Mouse (Mus musculus) liver, postnatal 0 days (tissue): ENCODE results near the gene Tmem235. TPM values are rescaled to one million over a fixed set of nuclear protein-coding genes. Genes with fewer than 3 reads are reported as not detected.
"Not testable (repeated sequence)": the region's sequence is repeated elsewhere in the genome, so short reads cannot be mapped to it uniquely, and the experiment has no call there.

Experiments used
- ATAC-seq: fragments of 200-750 bp; cut with Nextera tagmentation; 2 replicates; pipeline ENCODE4 v1.8.0; 2017; ENCODE audit warnings: mild to moderate bottlenecking, moderate library complexity
- DNase-seq: peaks from one replicate; pipeline ENCODE4 v3.0.0-alpha.2; 2016
- H3K27ac ChIP-seq: fragments of 300-500 bp; sonication (generic); 2 replicates; pipeline ENCODE4 v1.5.1; 2014; ENCODE audit warnings: antibody characterized with exemption, moderate library complexity, mild to moderate bottlenecking, low read depth
- H3K27me3 ChIP-seq: fragments of 300-500 bp; sonication (generic); 2 replicates; pipeline ENCODE4 v1.6.1; 2014; ENCODE audit warnings: low read length, control low read depth, mixed read lengths; ENCODE audit not compliant: insufficient read depth
- H3K36me3 ChIP-seq: fragments of 300-500 bp; sonication (generic); replicated peaks from 2 replicates; pipeline ENCODE4 v1.6.1; 2014; ENCODE audit warnings: mild to moderate bottlenecking, control low read depth, low read length, moderate library complexity, mixed read lengths; ENCODE audit not compliant: insufficient read depth
- H3K4me1 ChIP-seq: fragments of 300-500 bp; sonication (generic); 2 replicates; pipeline ENCODE4 v1.6.1; 2014; ENCODE audit warnings: antibody characterized with exemption, mild to moderate bottlenecking, control low read depth; ENCODE audit not compliant: insufficient read depth
- H3K4me2 ChIP-seq: fragments of 300-500 bp; sonication (generic); 2 replicates; pipeline ENCODE4 v1.6.1; 2014; ENCODE audit warnings: low read depth, mild to moderate bottlenecking, low read length, moderate library complexity, mixed read lengths
- H3K4me3 ChIP-seq: fragments of 300-500 bp; sonication (generic); 2 replicates; pipeline ENCODE4 v1.5.1; 2014; ENCODE audit warnings: low read depth, low read length
- H3K9ac ChIP-seq: fragments of 300-500 bp; sonication (generic); replicated peaks from 2 replicates; pipeline ENCODE4 v1.6.1; 2014; ENCODE audit warnings: mild to moderate bottlenecking, moderate library complexity
- H3K9me3 ChIP-seq: fragments of 300-500 bp; sonication (generic); 2 replicates; pipeline ENCODE4 v1.6.1; 2016; ENCODE audit warnings: mild to moderate bottlenecking, control low read depth, low read length, mixed read lengths
- CTCF ChIP-seq: sonication (generic); IDR thresholded peaks from 2 replicates; pipeline ENCODE4 v1.5.1; 2016; ENCODE audit warnings: antibody characterized with exemption, low read depth
- EP300 ChIP-seq: IDR thresholded peaks from 2 replicates; pipeline ENCODE4 v1.6.1; 2016; ENCODE audit warnings: antibody characterized with exemption, low read depth, mild to moderate bottlenecking
- WGBS: fragments of 180-500 bp; shearing (Covaris S2); extraction: QIAGEN DNeasy Blood & Tissue Kit; methylation state at CpG from one replicate; pipeline ENCODE4 v1.1.7; 2014; ENCODE audit not compliant: insufficient replicate concordance; 5-methylcytosine and 5-hydroxymethylcytosine counted together
- polyA plus RNA-seq: library from polyadenylated mRNA; unstranded; fragments of >200 nt; fragmentation: Nextera tagmentation; extraction: Ambion mirVana; gene quantifications from 2 replicates; pipeline ENCODE4 v1.2.1, GENCODE M21; 2015

The Tmem235 gene
- not detected in 2 replicates for polyA plus RNA-seq

DNA sequence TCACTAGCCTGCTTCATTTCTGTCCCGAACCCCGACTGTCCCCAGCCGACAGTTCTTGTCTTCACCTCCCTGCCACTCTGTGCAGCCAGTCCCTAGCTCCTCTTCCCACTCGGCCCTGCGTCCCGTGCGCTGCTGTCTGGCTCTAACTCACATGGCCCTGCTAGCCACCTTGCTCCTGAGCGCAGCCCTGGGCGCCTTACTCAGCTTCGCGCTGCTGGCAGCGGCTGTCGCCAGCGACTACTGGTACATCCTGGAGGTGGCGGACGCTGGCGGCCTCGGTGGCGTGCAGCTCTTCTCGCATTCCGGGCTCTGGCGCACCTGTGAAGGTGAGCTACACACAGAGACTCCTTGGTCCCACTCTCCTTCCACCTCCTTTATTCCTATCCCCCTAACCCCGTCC lies at the start of gene Tmem235:
Tmem235 (plus strand) TSS at position 152 of the 400 bp plus-strand sequence.
- 6% methylated on average over 23 of the region's 23 CpGs for WGBS
- Histone ChIP-seq H3K4me2 (no peak within 1 kb of the TSS), H3K4me3 (no peak within 1 kb of the TSS), H3K9me3 (no peaks in the 10 kb centered on the region), H3K4me1 (peaks cover 3% of the 10 kb centered on the region), H3K36me3 (peaks cover 19% of the 10 kb centered on the region), H3K27me3 (peaks cover 32% of the 10 kb centered on the region), H3K9ac (no peak within 1 kb of the TSS), H3K27ac (no peak within 1 kb of the TSS)
- DNase-seq (no peak), ATAC-seq (no peak)
- no peak for TF ChIP-seq CTCF
- no peak for TF ChIP-seq EP300

DNA sequence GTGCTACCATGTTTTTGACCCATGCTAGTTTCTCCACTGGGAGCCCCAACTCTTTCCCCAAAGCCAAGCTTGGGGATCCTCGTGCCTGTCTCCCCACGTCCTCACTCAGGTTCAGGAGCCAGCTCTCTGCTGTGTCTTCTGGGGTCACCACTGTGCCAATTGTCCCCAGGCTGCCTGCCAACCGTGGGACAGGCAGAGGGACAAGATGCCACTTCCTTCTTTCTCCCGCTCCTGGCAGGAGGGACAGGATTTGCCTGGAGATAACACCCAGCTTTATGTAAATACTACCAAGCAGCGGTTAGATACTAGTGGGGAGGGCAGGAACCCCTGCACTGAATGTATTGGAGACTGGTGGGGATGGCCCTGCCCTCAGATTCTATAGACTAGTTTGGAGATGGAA lies 46.7 kb upstream of the Tmem235 start:
- H3K27me3 ChIP-seq = no peaks in the 10 kb centered on the region
- DNase-seq (no peak), ATAC-seq (no peak)
- H3K4me2 ChIP-seq = no peak overlapping the region
- H3K9ac ChIP-seq = no peak overlapping the region
- H3K4me1 ChIP-seq = peaks cover 22% of the 10 kb centered on the region
- no peaks in the 10 kb centered on the region for H3K9me3 ChIP-seq
- peaks cover 73% of the 10 kb centered on the region for H3K36me3 ChIP-seq
- WGBS = 49% methylated on average over 5 of the region's 5 CpGs
- no peak overlapping the region for H3K4me3 ChIP-seq
- TF ChIP-seq CTCF = no peak
- no peak for TF ChIP-seq EP300
- peak overlapping the region; percentile 45; the same call in 1 of the 2 replicates for H3K27ac ChIP-seq

DNA sequence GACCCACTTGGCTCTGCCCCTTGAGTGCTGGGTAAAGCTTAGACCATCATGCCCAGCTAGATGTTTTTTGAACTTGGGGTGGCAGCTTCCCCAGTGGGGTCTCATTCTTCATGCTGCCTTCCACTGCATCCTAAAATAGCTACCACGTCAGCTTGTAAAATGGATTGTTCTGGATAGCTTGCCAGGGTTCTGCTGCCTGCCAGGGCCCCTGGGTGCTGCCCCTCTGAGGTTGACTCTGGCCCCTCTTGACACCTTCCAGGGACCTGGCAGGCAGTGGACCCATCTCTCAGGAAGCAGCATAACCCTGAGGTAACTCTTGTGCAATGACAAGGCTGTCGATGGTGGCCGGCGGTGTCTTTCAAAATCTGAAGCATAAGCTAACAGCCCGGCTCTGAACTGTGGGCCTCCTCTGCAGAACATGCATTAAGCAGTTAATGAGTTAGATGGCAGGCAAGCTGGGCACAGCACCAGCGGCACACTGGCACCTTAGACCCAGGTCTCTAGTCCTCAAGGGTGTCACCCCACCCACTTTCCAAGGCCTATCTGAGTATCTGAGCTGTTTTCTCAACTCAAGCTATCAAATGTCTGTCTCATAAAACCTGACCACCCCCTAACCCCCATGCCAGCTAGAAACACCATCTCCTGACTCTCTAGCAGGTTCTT lies 45.7 kb upstream of the Tmem235 start:
- H3K4me2 ChIP-seq = no peak overlapping the region
- H3K36me3 ChIP-seq = peaks cover 82% of the 10 kb centered on the region
- no peak overlapping the region for H3K4me3 ChIP-seq
- no peak for ATAC-seq
- H3K9me3 ChIP-seq = no peaks in the 10 kb centered on the region
- H3K9ac ChIP-seq = no peak overlapping the region
- WGBS = 64% methylated on average over 6 of the region's 6 CpGs
- H3K27ac ChIP-seq = peak overlapping the region; percentile 58; the same call in 1 of the 2 replicates
- H3K27me3 ChIP-seq = no peaks in the 10 kb centered on the region
- no peak for DNase-seq
- TF ChIP-seq EP300 = no peak
- H3K4me1 ChIP-seq = peaks cover 19% of the 10 kb centered on the region

DNA sequence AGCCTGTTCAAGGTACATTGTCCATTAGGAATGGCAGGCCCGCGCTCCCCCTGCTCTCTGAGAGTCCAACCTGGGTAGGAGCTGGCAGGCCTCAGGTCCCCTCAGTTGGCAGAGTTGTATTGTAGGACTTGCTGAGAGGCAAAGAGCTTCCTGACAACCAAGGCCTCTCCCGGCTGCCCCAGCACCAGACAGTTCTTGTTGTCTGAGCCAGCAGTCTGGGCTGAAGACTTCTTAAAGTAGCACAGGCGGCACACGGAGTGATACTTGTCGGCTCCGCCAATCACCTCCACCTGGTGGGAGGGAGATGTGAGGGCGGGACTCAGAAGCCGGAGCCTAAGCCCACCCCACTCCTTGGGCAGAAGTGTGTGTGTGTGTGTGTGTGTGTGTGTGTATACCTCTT lies 44.7 kb upstream of the Tmem235 start:
- 89% methylated on average over 9 of the region's 9 CpGs for WGBS
- Histone ChIP-seq H3K4me1 (peaks cover 16% of the 10 kb centered on the region), H3K27ac (peak overlapping the region; percentile 22; the same call in 1 of the 2 replicates), H3K36me3 (peaks cover 91% of the 10 kb centered on the region)
- not testable (repeated sequence) for DNase-seq, H3K4me2 ChIP-seq, H3K4me3 ChIP-seq, H3K27me3 ChIP-seq, ATAC-seq, H3K9me3 ChIP-seq, H3K9ac ChIP-seq

DNA sequence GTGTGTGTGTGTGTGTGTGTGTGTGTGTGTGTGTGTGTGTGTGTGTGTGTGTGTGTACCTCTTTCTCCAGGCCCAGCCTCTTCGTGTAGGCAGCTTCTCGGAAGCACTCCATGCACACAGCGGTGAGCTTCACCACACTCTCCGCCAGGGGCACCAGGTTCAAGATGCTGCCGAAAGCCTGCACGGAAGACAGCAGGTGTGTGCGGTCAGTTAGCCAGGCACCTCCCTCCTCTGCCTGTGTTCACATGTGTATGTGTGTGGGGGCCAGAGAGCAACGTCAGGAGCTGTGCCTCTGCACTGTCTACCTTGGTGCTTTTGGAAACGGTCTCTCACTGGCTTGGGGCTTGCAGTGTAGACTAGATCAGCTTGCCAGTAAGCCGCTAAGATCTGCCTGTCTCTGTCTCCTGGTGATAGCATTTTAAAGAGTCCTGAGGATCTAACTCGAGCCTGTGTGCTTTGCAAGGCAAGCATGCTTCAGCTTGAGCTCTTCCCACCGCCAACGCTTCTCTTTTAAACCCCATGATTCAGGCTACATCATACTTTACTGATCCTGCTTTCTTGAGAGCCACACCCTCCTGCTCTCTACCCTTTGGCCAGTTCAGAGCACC lies 44.1 kb upstream of the Tmem235 start:
- Histone ChIP-seq H3K9ac (no peak overlapping the region), H3K36me3 (peaks cover 94% of the 10 kb centered on the region), H3K4me3 (no peak overlapping the region), H3K27ac (no peak overlapping the region), H3K4me1 (peaks cover 9% of the 10 kb centered on the region), H3K4me2 (no peak overlapping the region), H3K9me3 (no peaks in the 10 kb centered on the region), H3K27me3 (no peaks in the 10 kb centered on the region)
- TF ChIP-seq CTCF (no peak), EP300 (no peak)
- 88% methylated on average over 12 of the region's 13 CpGs for WGBS
- ATAC-seq (no peak), DNase-seq (no peak)

DNA sequence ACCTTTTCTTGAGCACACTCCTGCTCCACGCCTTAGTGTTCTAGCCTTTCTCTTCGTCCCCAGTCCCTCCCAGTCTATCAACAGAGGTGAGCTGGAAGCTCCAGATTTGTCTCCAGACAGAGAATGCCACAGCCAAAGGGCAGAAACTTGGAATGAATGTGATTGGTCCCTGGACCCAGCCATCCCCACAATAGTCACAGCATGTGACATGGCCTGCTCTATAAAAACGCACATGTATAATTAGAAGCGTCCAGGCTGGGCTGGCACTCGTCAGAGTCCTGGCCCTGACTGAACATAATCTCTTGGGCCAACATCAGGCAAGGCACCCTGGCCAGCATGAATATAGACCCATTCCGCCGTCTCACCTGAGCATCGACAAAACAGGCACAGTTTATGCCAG lies 41.5 kb upstream of the Tmem235 start:
- ATAC-seq (no peak), DNase-seq (no peak)
- H3K4me2 ChIP-seq = no peak overlapping the region
- peaks cover 10% of the 10 kb centered on the region for H3K4me1 ChIP-seq
- no peak overlapping the region for H3K4me3 ChIP-seq
- H3K9me3 ChIP-seq = no peaks in the 10 kb centered on the region
- no peak overlapping the region for H3K9ac ChIP-seq
- TF ChIP-seq CTCF = no peak
- TF ChIP-seq EP300 = no peak
- H3K27ac ChIP-seq = no peak overlapping the region
- H3K27me3 ChIP-seq = no peaks in the 10 kb centered on the region
- peaks cover 93% of the 10 kb centered on the region for H3K36me3 ChIP-seq
- WGBS = 81% methylated on average over 8 of the region's 8 CpGs
